Mouse (Mus musculus) C2C12 (cell line): ENCODE measurements around the gene Clip2. TPM values are rescaled to one million over a fixed set of nuclear protein-coding genes. Genes with fewer than 3 reads are reported as not detected.
A peak's percentile ranks its signal among the peaks of the same experiment; 100 is the strongest.

ENCODE experiments used
- H3K27me3 ChIP-seq: one replicate; pipeline ENCODE4 v1.6.1; 2011; ENCODE audit not compliant: control insufficient read depth, insufficient read depth, insufficient read length
- H3K36me3 ChIP-seq: one replicate; pipeline ENCODE4 v1.6.1; 2011; ENCODE audit not compliant: control insufficient read depth, insufficient read depth
- H3K4me3 ChIP-seq: one replicate; pipeline ENCODE4 v1.5.1; 2011; ENCODE audit warnings: mild to moderate bottlenecking, control low read depth; ENCODE audit not compliant: poor library complexity, insufficient read depth, severe bottlenecking
- H3K79me2 ChIP-seq: one replicate; pipeline ENCODE4 v1.6.1; 2011; ENCODE audit not compliant: control insufficient read depth, insufficient read depth
- H3K79me3 ChIP-seq: one replicate; pipeline ENCODE4 v1.6.1; 2011; ENCODE audit warnings: low read depth, control low read depth
- H3ac ChIP-seq: one replicate; pipeline ENCODE3; 2011; ENCODE audit warnings: low read depth; ENCODE audit not compliant: control insufficient read depth, insufficient read length
- CEBPB ChIP-seq: IDR thresholded peaks from one replicate; pipeline ENCODE4 v1.6.1; 2011; ENCODE audit warnings: low read depth, mild to moderate bottlenecking, control low read depth, moderate library complexity
- CTCF ChIP-seq: IDR thresholded peaks from one replicate; pipeline ENCODE4 v1.5.1; 2011; ENCODE audit not compliant: control insufficient read depth, insufficient read depth, insufficient read length
- FOSL1 ChIP-seq: IDR thresholded peaks from one replicate; pipeline ENCODE4 v1.8.0; 2011; ENCODE audit warnings: mild to moderate bottlenecking, low read length; ENCODE audit not compliant: poor library complexity, insufficient read depth, severe bottlenecking
- MAX ChIP-seq: IDR thresholded peaks from one replicate; pipeline ENCODE4 v1.6.1; 2011; ENCODE audit warnings: mild to moderate bottlenecking, control low read depth
- MYOD1 ChIP-seq: IDR thresholded peaks from one replicate; pipeline ENCODE4 v1.6.1; 2011; ENCODE audit warnings: low read depth; ENCODE audit not compliant: control insufficient read depth, insufficient read length
- MYOG ChIP-seq: IDR thresholded peaks from one replicate; pipeline ENCODE4 v1.6.1; 2011; ENCODE audit not compliant: control insufficient read depth, insufficient read length; ENCODE audit errors: extremely low read depth
- USF1 ChIP-seq: IDR thresholded peaks from one replicate; pipeline ENCODE4 v1.6.1; 2011; ENCODE audit warnings: low read depth, mild to moderate bottlenecking, control low read depth, moderate library complexity
- long read RNA-seq, 2 experiments: library from polyadenylated mRNA; unstranded; transcript quantifications; one replicate each; pipeline ENCODE4 v2.0.0; 2019 to 2020
- polyA plus RNA-seq: library from polyadenylated mRNA; unstranded; fragments of >200 nt; fragmentation: generic; extraction: Trizol; gene quantifications from one replicate; pipeline ENCODE4 v1.2.1, GENCODE M21; 2012; ENCODE audit warnings: missing spikeins

Gene Clip2
- 15.7 TPM for polyA plus RNA-seq
- long read RNA-seq, experiment 1, partial matches to known transcripts: 1 of 1 reads
- long read RNA-seq, experiment 1, other reads (novel, unspliced or antisense): 0 of 1 reads
- long read RNA-seq, experiment 2, full-length matches to known transcripts: 2 of 2 reads
- long read RNA-seq, experiment 2, partial matches to known transcripts: 0 of 2 reads
- long read RNA-seq, experiment 2, other reads (novel, unspliced or antisense): 0 of 2 reads

- H3ac ChIP-seq: peak within 1 kb of the TSS; percentile 85
- peaks cover 43% of the 10 kb centered on the region for H3K79me2 ChIP-seq
- H3K27me3 ChIP-seq: no peaks in the 10 kb centered on the region
- no peaks in the 10 kb centered on the region for H3K36me3 ChIP-seq
- peaks cover 16% of the 10 kb centered on the region for H3K79me3 ChIP-seq
- TF ChIP-seq USF1 (no peak), MYOG (no peak), CEBPB (no peak), FOSL1 (no peak), MAX (no peak), MYOD1 (no peak), CTCF (no peak)
- peak within 1 kb of the TSS; percentile 66 for H3K4me3 ChIP-seq
These were observed at the start of gene Clip2 for GRCm38 (mm10) chr5:134552110-134552972. Clip2 (minus strand) TSS chr5:134552434.

- H3K27me3 ChIP-seq: no peaks in the 10 kb centered on the region
- no peak overlapping the region for H3K4me3 ChIP-seq
- no peaks in the 10 kb centered on the region for H3K79me3 ChIP-seq
- H3ac ChIP-seq: no peak overlapping the region
- TF ChIP-seq USF1: no peak
- no peak for TF ChIP-seq MAX
- no peak for TF ChIP-seq FOSL1
- no peak for TF ChIP-seq MYOD1
- no peak for TF ChIP-seq CTCF
- H3K36me3 ChIP-seq: peaks cover 49% of the 10 kb centered on the region
- no peaks in the 10 kb centered on the region for H3K79me2 ChIP-seq
These were observed 45.5 kb upstream of the Clip2 start for GRCm38 (mm10) chr5:134597711-134598110.

GRCm38 (mm10) chr5:134593093-134593492 is 40.9 kb upstream of the Clip2 start:
- no peaks in the 10 kb centered on the region for H3K79me3 ChIP-seq
- no peak overlapping the region for H3ac ChIP-seq
- H3K4me3 ChIP-seq: no peak overlapping the region
- H3K27me3 ChIP-seq: no peaks in the 10 kb centered on the region
- TF ChIP-seq CEBPB (no peak), USF1 (no peak), CTCF (no peak), MYOG (no peak), MYOD1 (no peak), FOSL1 (no peak), MAX (no peak)
- H3K79me2 ChIP-seq: no peaks in the 10 kb centered on the region
- peaks cover 56% of the 10 kb centered on the region for H3K36me3 ChIP-seq

GRCm38 (mm10) chr5:134592026-134592581 is 39.9 kb upstream of the Clip2 start:
- Histone ChIP-seq H3K79me3 (no peaks in the 10 kb centered on the region), H3K4me3 (no peak overlapping the region), H3K36me3 (peaks cover 57% of the 10 kb centered on the region), H3ac (no peak overlapping the region), H3K79me2 (no peaks in the 10 kb centered on the region), H3K27me3 (no peaks in the 10 kb centered on the region)
- no peak for TF ChIP-seq CTCF
- no peak for TF ChIP-seq MAX
- no peak for TF ChIP-seq CEBPB
- TF ChIP-seq FOSL1: no peak
- TF ChIP-seq USF1: no peak
- TF ChIP-seq MYOD1: no peak

GRCm38 (mm10) chr5:134589900-134590299 is 37.7 kb upstream of the Clip2 start:
- H3K36me3 ChIP-seq: peaks cover 39% of the 10 kb centered on the region
- H3K27me3 ChIP-seq: no peaks in the 10 kb centered on the region
- no peak overlapping the region for H3K4me3 ChIP-seq
- no peak overlapping the region for H3ac ChIP-seq
- H3K79me3 ChIP-seq: peaks cover 2% of the 10 kb centered on the region
- TF ChIP-seq MYOD1: no peak
- TF ChIP-seq MYOG: no peak
- TF ChIP-seq FOSL1: no peak
- no peak for TF ChIP-seq CTCF
- no peak for TF ChIP-seq MAX
- peaks cover 17% of the 10 kb centered on the region for H3K79me2 ChIP-seq

- no peak for TF ChIP-seq CTCF
- no peak for TF ChIP-seq MAX
- TF ChIP-seq USF1: no peak
- TF ChIP-seq CEBPB: no peak
- no peak for TF ChIP-seq FOSL1
- TF ChIP-seq MYOG: no peak
- TF ChIP-seq MYOD1: no peak
These were observed 32.6 kb upstream of the Clip2 start for GRCm38 (mm10) chr5:134584798-134585197.

More at GRCm38 (mm10) chr5:134584798-134585197, 32.6 kb upstream of the Clip2 start:
- Histone ChIP-seq H3K4me3 (no peak overlapping the region), H3K79me2 (peaks cover 40% of the 10 kb centered on the region), H3K79me3 (peaks cover 19% of the 10 kb centered on the region), H3K36me3 (peaks cover 18% of the 10 kb centered on the region), H3K27me3 (no peaks in the 10 kb centered on the region), H3ac (no peak overlapping the region)
